Mouse (Mus musculus) testis, adult 2 months (tissue): ENCODE measurements at regions not wholly inside any gene's neighbourhood (a gene's known extent, or its start where the extent isn't known, plus 50 kb on each side); places are given as distances from the start of the nearest gene placed in this dataset.

Experiments used
- CTCF ChIP-seq: fragments of 200-500 bp; IDR thresholded peaks from 2 replicates; pipeline ENCODE4 v1.5.1; 2012; ENCODE audit warnings: low read depth, mild to moderate bottlenecking, inconsistent platforms, low read length, moderate library complexity; ENCODE audit not compliant: control insufficient read depth, insufficient read depth, insufficient replicate concordance
- POLR2A ChIP-seq: fragments of 200-500 bp; IDR thresholded peaks from 2 replicates; pipeline ENCODE4 v1.6.1; 2012; ENCODE audit warnings: low read depth, mild to moderate bottlenecking, inconsistent platforms, low read length, moderate library complexity; ENCODE audit not compliant: control insufficient read depth

DNA sequence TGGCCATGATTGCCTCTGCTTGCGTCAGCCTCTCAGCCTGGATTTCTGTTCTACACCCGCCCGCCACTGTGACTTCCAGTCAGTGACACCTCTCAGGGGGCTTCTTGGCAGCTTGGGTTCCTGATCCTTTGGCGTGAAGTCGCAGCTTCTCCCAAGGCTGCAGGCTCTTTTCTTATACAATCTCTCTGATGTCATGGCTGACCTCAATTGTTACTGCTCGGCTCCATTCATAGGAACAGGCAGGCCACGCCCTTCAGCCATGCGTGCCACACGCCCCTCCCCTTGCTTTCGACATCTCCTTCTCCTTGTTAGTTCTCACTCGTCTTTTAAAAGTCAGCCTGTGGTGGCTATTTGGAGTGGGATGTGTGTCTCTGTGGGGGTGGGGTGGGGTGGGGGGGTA lies 97.1 kb upstream of the Lemd2 start:
- TF ChIP-seq CTCF: no peak; the same call in 1 of the 2 replicates
- peak; percentile 46; the same call in 1 of the 2 replicates for TF ChIP-seq POLR2A
